Mouse (Mus musculus): Measurements from ENCODE around the gene Pja2. TPM values are rescaled to one million over a fixed set of nuclear protein-coding genes. Genes with fewer than 3 reads are reported as not detected.
"Not testable (repeated sequence)": the region's sequence is repeated elsewhere in the genome, so short reads cannot be mapped to it uniquely, and the experiment has no call there.

Pja2 gene
- polyA plus RNA-seq, 1 experiment, result 42.5 TPM

GRCm38 (mm10) chr17:64242310-64242859 is 89.3 kb downstream of the Pja2 start:
- no peak overlapping the region for H3K27ac ChIP-seq (replicated peaks; ENCODE audit: low read depth, low read length)
- no peak overlapping the region for H3K4me3 ChIP-seq (ENCODE audit: insufficient read depth, low read depth, low read length)
- H3K4me1 ChIP-seq (ENCODE audit: control insufficient read depth, insufficient read depth, insufficient read length, low read length), result no peaks in the 10 kb centered on the region

GRCm38 (mm10) chr17:64241544-64242292 is 90.0 kb downstream of the Pja2 start:
- H3K4me1 ChIP-seq (ENCODE audit: control insufficient read depth, insufficient read depth, insufficient read length, low read length), result no peaks in the 10 kb centered on the region
- no peak overlapping the region for H3K4me3 ChIP-seq (ENCODE audit: insufficient read depth, low read depth, low read length)
- H3K27ac ChIP-seq (replicated peaks; ENCODE audit: low read depth, low read length), result no peak overlapping the region

GRCm38 (mm10) chr17:64232134-64232533 is 99.6 kb downstream of the Pja2 start:
- H3K27ac ChIP-seq (replicated peaks; ENCODE audit: low read depth, low read length), result no peak overlapping the region
- no peak overlapping the region for H3K4me3 ChIP-seq (ENCODE audit: insufficient read depth, low read depth, low read length)

GRCm38 (mm10) chr17:64231637-64232036 is 100.1 kb downstream of the Pja2 start:
- H3K4me1 ChIP-seq (ENCODE audit: control insufficient read depth, insufficient read depth, insufficient read length, low read length); H3K27ac ChIP-seq (replicated peaks; ENCODE audit: low read depth, low read length); H3K4me3 ChIP-seq (ENCODE audit: insufficient read depth, low read depth, low read length): not testable (repeated sequence)

More at GRCm38 (mm10) chr17:64232134-64232533, 99.6 kb downstream of the Pja2 start:
- H3K4me1 ChIP-seq (ENCODE audit: control insufficient read depth, insufficient read depth, insufficient read length, low read length), result no peaks in the 10 kb centered on the region

GRCm38 (mm10) chr17:64231172-64231571 is 100.5 kb downstream of the Pja2 start:
- Histone ChIP-seq H3K4me1 (ENCODE audit: control insufficient read depth, insufficient read depth, insufficient read length, low read length) (no peaks in the 10 kb centered on the region), H3K4me3 (ENCODE audit: insufficient read depth, low read depth, low read length) (no peak overlapping the region), H3K27ac (replicated peaks; ENCODE audit: low read depth, low read length) (no peak overlapping the region)
